Mouse (Mus musculus) thymus, adult 2 months (tissue): ENCODE results near the gene Dbf4.

Experiments used
- CTCF ChIP-seq: fragments of 200-500 bp; IDR thresholded peaks from 2 replicates; pipeline ENCODE4 v1.5.1; 2012; ENCODE audit warnings: mild to moderate bottlenecking, control low read depth, low read length, moderate library complexity, borderline replicate concordance; ENCODE audit not compliant: control insufficient read depth, poor library complexity, insufficient read depth; ENCODE audit errors: extremely low read depth
- POLR2A ChIP-seq: fragments of 200-500 bp; IDR thresholded peaks from 2 replicates; pipeline ENCODE4 v1.6.1; 2012; ENCODE audit warnings: mild to moderate bottlenecking, low read length, control low read depth, moderate library complexity; ENCODE audit not compliant: control insufficient read depth, poor library complexity, insufficient read depth; ENCODE audit errors: extremely low read depth

- TF ChIP-seq POLR2A (no peak), CTCF (no peak)
These were observed 1.6 kb upstream of the Dbf4 start for GRCm38 (mm10) chr5:8424116-8424515.
